Mouse (Mus musculus): ENCODE measurements at regions not wholly inside any gene's neighbourhood (a gene's known extent, or its start where the extent isn't known, plus 50 kb on each side); places are given as distances from the start of the nearest gene placed in this dataset.

DNA sequence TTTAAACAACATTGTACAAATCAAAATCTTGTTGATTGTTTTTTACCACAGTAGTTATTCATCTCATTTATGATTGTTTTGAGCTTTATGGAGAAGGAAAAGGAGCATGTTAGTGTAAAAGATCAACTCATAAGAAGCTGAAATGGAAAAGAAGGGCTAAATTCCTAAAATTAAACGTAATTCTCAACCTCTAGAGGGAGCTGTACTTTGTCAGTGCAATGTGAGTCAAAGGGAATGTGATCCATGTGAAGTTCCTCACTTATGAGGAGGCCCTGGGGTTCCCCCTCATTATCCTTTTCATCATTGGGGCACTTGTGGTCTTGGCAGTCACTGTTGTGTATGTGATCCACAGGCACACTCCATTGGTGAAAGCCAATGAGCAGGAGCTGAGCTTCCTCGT is 54.0 kb upstream of the Vmn2r7 start:
- intact Hi-C loops (cut with DNase I; ENCODE audit: low total_unique reads): no loop called here
- DNase-seq: no peak

DNA sequence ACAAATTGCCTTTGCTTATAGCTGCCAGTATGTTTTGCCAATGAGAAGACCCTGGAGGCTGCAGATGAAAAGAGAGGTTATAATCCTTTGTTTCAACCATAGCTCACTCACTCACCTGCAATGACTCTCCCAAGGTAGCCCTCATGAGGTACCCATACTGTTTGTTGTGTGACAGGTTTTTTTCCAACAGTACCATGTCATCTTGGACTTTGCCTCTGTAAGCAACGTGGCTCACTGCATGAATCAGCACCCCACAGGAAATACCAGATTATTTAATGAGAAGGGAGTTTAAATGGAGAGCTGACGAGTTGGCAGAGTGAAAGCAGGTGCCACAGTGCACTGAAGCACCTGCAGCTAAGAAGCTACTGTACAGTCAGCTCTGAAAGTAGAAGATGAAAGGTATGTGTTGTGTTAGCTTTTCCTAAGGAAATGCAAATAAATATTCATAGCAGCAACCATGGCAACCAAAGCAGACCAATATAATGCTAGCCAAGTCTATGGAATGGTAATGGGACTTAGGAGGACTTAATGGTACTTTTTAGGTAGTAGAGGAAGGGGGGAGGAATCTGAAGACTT is 56.8 kb upstream of the Vmn2r7 start:
- no peak for DNase-seq
- intact Hi-C loops (cut with DNase I; ENCODE audit: low total_unique reads): no loop called here

DNA sequence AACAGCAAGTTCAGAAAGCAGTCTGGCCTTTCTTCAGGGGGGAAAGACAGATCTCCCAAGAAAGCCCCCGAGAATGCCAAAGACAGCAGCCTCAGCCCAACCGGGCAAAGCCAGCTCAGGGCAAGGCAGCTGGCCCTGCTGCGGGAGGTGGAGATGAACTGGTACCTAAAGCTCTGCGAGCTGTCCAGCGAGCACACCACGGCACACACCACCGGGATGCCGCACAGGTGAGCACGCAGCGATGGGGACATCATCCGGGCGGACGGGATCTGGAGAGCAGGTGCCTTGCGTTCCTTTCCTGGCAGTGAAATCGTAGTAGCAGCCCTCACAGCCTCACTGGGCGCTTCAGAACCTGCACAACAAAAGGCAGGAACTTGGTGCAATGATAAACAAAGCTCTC is 104.7 kb upstream of the Vmn2r7 start:
- intact Hi-C loops (cut with DNase I; ENCODE audit: low total_unique reads): no loop called here
- no peak for DNase-seq

GRCm38 (mm10) chr3:64964667-64965415 is 120.3 kb upstream of the Vmn2r7 start:
- no peak for DNase-seq
- intact Hi-C loops (cut with DNase I; ENCODE audit: low total_unique reads): no loop called here

GRCm38 (mm10) chr3:64965416-64965980 is 120.9 kb upstream of the Vmn2r7 start:
- intact Hi-C loops (cut with DNase I; ENCODE audit: low total_unique reads): no loop called here
- peak; percentile 14 for DNase-seq

DNA sequence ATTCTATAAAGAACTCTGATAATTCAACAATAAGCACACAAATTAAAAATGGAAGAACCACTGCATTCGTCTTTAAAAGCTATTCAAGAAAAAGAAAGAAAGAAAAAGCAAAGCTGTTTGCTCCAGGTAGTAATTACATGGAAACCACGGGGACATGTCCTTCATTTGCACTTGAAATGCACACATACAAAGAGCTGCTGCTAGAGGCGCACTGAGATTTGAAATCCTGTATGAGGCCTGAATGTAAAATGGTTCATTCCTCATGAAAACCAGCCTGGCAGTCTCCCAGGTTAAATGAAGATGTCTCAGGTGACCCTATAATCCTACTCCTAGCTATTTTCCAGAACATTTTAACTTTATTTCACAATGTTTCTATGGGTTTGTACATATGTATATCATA is 123.7 kb upstream of the Vmn2r7 start:
- intact Hi-C loops (cut with DNase I; ENCODE audit: low total_unique reads): no loop called here
- DNase-seq: no peak

DNA sequence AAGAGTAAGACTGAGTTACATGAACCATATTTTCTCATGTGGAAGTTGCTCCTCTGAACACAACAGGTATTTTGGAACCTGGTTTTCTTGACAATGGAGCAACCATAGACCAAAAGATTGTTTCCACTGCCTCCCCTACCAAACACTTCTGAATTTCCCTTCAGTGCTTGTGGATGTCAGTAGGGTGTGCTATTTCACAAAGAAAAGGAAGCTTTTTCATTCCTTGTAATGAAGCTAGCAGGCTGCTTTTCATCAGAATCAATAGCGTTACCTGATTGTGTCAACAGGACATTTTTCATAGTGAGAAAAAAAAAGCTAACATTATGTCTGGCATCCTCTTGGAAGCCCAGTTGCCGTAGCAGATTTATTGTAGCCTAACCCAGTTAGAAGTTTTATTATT is 124.8 kb upstream of the Kcnab1 start:
- DNase-seq: no peak
- intact Hi-C loops (cut with DNase I; ENCODE audit: low total_unique reads): no loop called here

GRCm38 (mm10) chr3:64987665-64988064 is 121.5 kb upstream of the Kcnab1 start:
- peak; percentile 4 for DNase-seq
- intact Hi-C loops (cut with DNase I; ENCODE audit: low total_unique reads): no loop called here

GRCm38 (mm10) chr3:64996451-64996850 is 112.7 kb upstream of the Kcnab1 start:
- no peak for DNase-seq
- intact Hi-C loops (cut with DNase I; ENCODE audit: low total_unique reads): no loop called here

DNA sequence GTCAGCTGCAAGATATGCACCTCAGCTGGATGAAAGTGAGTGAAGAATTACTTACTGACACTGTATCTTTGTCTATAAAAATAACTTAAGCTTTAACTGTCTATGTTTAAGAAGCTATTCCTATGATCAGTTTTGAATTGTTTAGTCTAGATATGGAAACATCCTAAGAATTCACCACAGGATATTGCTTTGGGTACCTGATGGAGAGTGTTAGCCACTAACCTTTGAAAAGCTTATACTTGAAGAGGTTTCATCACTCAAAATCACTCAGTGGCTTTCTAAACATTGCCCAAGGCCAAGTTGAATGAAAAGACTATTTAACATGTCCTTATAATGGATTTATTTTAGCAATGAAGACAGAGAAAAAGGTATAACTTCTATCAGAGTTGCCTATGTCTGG is 111.6 kb upstream of the Kcnab1 start:
- no peak for DNase-seq
- intact Hi-C loops (cut with DNase I; ENCODE audit: low total_unique reads): no loop called here

DNA sequence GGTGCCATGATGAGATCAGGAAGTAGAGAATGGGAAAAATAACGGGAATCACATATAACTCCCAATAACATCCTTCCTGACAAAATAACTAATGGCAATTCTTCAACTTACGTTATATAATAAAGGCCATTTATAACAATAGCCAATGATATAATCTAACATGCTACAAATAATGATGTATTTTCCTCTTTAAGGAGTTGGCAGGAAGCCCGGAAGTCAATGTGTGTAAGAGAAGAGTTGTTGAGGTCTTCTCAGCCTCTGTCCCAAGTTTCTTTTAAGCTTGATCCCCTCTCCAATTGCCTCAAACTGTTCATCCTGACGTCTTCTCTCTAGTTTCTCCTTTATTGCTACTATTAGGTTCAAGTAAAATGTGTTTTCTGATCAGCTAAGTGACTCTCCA is 108.1 kb upstream of the Kcnab1 start:
- no peak for DNase-seq
- intact Hi-C loops (cut with DNase I; ENCODE audit: low total_unique reads): no loop called here

GRCm38 (mm10) chr3:65002578-65002977 is 106.6 kb upstream of the Kcnab1 start:
- intact Hi-C loops (cut with DNase I; ENCODE audit: low total_unique reads): no loop called here
- no peak for DNase-seq

DNA sequence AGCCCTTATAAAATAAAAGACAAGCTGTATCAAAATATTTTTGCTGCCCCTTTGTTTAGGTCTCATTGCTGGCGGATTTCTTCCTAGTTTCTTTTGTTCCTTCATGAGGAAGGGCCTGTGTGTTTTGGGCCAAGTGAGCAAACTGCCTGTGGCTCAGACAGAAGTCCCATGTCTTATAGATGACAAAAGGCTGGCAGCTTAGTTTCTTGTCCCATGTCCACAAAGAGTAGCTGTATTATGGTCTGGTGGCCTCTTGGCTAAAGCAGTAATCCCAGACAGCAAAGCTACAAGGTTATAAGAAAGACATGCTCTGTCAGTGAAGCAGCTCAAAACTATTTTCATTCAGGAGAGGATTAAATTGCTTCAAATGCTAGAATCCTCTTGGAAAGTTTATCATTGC is 103.1 kb upstream of the Kcnab1 start:
- no peak for DNase-seq
- intact Hi-C loops (cut with DNase I; ENCODE audit: low total_unique reads): no loop called here

GRCm38 (mm10) chr3:65006565-65006964 is 102.6 kb upstream of the Kcnab1 start:
- intact Hi-C loops (cut with DNase I; ENCODE audit: low total_unique reads): no loop called here

DNA sequence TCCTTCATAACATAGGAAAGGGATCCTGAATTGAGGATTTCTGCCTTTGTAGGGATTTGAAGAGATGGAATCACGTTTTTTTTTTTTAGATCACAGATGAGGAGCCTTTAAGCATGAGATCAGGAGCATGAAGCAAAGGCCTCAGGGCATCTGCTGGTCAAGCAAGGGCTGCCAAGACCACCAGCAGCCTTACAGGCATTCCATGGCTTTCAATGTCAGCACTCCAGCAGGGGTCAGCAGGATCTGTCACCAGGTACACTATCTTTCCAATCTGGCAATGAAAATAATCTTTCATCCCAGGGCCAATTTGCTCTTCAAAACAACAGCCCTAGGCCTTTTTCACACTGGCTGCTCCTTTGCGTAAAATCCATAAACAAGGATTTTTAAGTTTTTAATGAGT is 85.3 kb upstream of the Kcnab1 start:
- DNase-seq: no peak
- intact Hi-C loops (cut with DNase I; ENCODE audit: low total_unique reads): no loop called here

More at GRCm38 (mm10) chr3:65006565-65006964, 102.6 kb upstream of the Kcnab1 start:
- no peak for DNase-seq

- no peak for DNase-seq
- intact Hi-C loops (cut with DNase I; ENCODE audit: low total_unique reads): no loop called here
Measured at GRCm38 (mm10) chr3:65037626-65038025, 71.6 kb upstream of the Kcnab1 start.

GRCm38 (mm10) chr3:65047879-65048278 is 61.3 kb upstream of the Kcnab1 start:
- intact Hi-C loops (cut with DNase I; ENCODE audit: low total_unique reads): no loop called here
- no peak for DNase-seq

- no peak for DNase-seq
- intact Hi-C loops (cut with DNase I; ENCODE audit: low total_unique reads): no loop called here
Measured at GRCm38 (mm10) chr3:65055401-65055800, 53.8 kb upstream of the Kcnab1 start.

Data from gastrocnemius, postnatal 14 days (tissue).